Mouse (Mus musculus): ENCODE data around the gene Tor4a.

The Tor4a gene

GRCm38 (mm10) chr2:25170326-25171100 lies 26.2 kb downstream of the Tor4a start:
- DNase-seq (ENCODE audit: low spot score), result no peak

- DNase-seq (ENCODE audit: low spot score), result no peak
These were observed 26.9 kb downstream of the Tor4a start for GRCm38 (mm10) chr2:25169778-25170177.

- no peak for DNase-seq (ENCODE audit: low spot score)
These were observed 28.1 kb downstream of the Tor4a start for GRCm38 (mm10) chr2:25168665-25168978.

DNA sequence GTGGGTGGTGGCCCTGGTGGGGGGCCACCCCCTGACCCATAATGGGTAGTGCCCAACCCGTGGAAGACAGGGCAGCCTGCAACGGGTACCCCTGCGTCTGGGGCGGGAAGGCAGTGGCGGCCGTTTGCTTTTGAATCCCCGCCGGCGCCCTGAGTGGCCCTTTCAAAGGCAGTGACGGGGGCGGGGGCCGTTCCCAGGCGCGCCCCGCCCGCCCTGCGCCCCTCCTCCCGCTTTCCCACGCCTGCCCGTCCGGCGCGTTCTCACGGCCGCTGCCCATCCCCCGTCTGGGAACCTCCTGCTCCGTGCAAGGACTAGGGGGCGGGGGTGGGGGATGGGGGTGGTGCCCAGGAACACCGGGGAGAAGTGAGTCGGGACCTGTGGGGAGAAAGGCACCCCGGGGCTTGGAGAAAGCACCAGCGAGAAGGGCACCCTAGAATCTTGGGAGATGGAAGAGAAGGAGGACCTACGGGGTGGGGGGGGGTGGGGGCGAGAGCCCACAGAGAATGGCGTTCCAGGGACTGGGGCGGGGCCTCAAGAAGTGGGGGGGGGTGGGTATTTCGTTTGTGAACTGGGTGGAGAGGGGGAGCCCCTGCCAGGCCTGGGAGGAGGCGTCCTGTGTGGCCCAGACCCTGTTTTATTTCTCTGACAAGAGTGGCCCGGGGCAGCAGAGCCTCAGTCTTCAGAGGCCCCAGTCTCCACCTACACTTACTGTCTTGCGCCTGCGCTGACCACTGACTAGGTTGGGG lies 28.6 kb downstream of the Tor4a start:
- DNase-seq (ENCODE audit: low spot score), result no peak

GRCm38 (mm10) chr2:25167481-25167880 lies 29.2 kb downstream of the Tor4a start:
- no peak for DNase-seq (ENCODE audit: low spot score)

DNA sequence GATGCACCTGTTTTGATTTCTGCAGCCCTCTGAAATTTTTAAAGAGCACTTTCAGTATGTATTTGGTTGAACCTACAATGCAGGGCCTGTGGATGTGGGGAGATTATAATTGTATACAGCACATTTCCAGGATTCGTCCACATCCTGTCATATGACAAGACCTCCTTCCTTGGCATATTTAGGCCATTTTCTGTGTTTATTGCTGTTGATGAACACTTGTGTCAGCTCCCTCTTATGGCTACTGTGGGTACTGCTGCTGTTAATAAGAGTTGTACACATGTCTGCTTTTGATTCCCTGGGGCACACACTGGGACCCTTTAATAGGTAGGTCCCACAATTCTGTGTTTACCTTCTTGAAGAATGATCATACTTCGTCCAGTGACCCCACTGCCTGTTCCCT lies 39.0 kb downstream of the Tor4a start:
- no peak for DNase-seq (ENCODE audit: low spot score)

DNA sequence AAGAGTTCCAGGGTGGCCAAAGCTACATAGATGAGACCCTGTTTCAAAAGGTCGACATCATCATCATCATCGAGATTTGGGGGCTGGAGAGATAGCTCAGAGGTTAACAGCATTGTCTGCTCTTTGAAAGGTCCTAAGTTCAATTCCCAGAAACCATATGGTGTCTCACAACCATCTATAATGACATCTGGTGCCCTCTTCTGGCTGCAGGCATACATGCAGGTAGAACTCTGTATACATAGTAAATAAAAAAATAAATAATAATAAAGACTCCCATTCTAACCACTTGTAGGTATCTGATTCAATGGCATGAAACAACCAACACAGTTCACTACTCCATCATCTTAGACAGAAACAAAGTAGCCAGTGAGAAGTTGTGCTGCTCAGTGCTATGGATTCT lies 39.7 kb downstream of the Tor4a start:
- DNase-seq (ENCODE audit: low spot score), result no peak

DNA sequence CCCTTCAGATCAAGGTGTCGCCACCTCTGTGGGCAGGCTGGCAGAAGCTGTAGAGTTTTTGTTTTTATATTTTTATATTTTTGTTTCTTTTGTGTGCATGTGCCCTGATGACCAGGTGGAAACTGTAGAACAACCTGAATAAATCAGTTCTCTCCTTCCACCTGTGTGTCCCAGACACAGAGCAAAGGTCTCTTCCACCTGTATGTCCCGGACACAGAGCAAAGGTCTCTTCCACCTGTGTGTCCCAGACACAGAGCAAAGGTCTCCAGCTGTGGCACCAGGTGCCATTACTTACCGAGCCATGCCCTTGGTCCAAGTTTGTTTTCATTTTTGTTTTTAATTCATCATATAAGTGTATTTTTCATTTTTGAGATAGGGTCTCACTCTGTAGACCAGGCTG lies 40.5 kb downstream of the Tor4a start:
- DNase-seq (ENCODE audit: low spot score), result no peak

DNA sequence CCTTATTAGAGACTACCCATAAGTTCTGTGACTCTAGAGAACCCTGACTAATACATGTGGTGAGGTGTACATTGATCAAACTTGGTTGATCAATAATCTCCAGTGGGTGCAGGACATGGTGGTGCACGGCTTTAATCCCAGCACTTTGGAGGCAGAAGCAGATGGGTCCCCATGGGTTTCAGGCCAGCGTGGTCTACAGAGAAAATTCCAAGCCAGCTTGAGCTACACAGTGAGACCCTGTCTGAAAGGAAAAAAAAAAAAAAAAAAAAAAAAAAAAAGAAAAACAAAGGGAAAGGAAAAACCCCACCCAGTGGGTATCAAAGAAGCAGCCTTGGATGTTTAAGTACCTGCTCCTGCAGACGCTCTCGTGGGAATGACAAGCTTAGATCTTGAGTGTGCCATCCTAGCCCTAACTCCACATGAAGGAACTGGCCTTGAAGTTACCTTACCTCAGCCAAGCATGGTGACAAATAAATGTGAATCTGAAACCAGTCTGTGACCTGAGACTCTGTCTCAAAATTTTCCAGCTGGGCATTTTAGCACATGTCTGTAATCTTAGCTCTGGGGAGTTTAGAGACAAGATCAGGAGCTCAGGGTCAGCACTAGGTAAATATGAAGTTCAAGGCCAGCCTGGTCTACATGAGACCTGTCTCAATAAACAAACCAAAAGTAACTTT lies 45.3 kb downstream of the Tor4a start:
- no peak for DNase-seq (ENCODE audit: low spot score)

- DNase-seq (ENCODE audit: low spot score), result no peak
These were observed 47.0 kb downstream of the Tor4a start for GRCm38 (mm10) chr2:25149643-25150042.

DNA sequence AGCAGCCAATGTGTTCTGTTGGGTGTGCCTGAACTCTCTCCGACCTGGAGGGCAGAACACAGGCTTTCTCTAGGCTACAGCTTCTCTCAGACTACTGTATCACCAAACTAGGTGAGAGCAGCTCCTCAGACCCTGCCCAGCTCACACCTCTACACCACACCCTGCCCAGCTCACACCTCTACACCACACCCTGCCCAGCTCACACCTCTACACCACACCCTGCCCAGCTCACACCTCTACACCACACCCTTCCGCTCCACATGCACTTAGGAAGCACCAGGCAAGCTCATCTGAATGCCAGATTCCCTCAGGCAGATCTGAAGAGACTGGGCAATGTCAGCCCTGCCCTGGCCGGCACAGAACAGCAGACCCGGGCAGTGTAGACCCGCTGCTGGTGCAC lies 48.8 kb downstream of the Tor4a start:
- no peak for DNase-seq (ENCODE audit: low spot score)

- DNase-seq (ENCODE audit: low spot score), result no peak
These were observed 49.3 kb downstream of the Tor4a start for GRCm38 (mm10) chr2:25147398-25147797.

- DNase-seq (ENCODE audit: low spot score), result no peak
These were observed 51.3 kb downstream of the Tor4a start for GRCm38 (mm10) chr2:25145346-25145745.
